Mouse (Mus musculus): Measurements from ENCODE around the gene Efemp1. TPM values are rescaled to one million over a fixed set of nuclear protein-coding genes. Genes with fewer than 3 reads are reported as not detected.

The Efemp1 gene
- total RNA-seq, 2 experiments from 2014 or later, result not detected

GRCm38 (mm10) chr11:28912469-28913138 is 59.6 kb downstream of the Efemp1 start:
- ATAC-seq (replicated peaks; ENCODE audit: low FRiP score, poor library complexity, severe bottlenecking), result no peak

DNA sequence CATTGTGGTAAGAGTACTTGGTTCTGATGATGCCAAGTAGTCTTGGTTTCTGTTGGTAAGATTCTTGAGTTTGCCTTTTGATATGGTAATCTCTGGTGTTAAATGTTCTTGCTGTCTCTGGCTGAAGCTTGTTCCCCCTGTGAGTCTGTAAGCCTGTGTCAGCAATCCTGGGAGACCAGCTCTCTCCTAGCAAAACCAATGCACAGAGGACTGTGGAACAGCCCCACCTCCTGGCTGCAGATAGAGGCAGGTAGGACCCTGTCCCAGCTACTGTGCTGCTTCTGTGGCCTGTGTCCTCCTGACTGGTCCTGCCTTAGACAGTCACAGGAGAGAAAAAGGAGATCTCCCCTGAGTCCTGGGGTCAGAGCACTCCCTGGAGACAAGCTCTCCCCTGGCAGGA is 81.4 kb downstream of the Efemp1 start:
- ATAC-seq (replicated peaks; ENCODE audit: low FRiP score, poor library complexity, severe bottlenecking), result no peak

GRCm38 (mm10) chr11:28939651-28940050 is 86.6 kb downstream of the Efemp1 start:
- no peak for ATAC-seq (replicated peaks; ENCODE audit: low FRiP score, poor library complexity, severe bottlenecking)

DNA sequence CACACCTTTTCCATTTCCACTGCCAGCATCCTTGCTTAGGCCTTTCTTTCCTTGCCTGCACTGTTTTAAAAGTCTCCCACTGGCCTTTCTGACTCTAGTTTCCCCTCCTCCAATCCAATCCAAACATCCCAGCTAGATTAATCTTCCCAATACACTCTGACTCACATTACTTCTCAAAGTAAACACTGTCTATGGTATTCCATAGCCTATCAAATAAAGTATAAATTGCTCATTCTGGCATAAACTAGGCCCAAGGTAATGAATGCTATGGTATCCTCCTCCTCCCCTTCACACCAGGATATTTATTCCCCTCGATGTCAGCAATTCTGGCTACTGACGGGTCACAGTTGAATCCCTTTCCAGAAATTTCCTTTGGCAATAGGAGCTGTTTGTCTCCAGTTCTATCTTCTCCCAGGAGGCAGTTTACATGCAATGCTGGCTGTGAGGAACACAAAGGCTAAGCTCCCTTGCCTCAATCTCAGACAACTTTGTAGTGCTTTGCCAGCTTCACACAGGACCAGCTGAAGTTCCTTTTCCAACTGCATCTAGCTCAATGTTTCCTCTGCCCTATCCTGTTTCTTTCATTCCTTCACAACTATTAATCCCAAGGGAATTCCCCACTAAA is 98.7 kb downstream of the Efemp1 start:
- no peak for ATAC-seq (replicated peaks; ENCODE audit: low FRiP score, poor library complexity, severe bottlenecking)

- no peak for ATAC-seq (replicated peaks; ENCODE audit: low FRiP score, poor library complexity, severe bottlenecking)
These were observed 101.8 kb downstream of the Efemp1 start for GRCm38 (mm10) chr11:28954673-28955304.

DNA sequence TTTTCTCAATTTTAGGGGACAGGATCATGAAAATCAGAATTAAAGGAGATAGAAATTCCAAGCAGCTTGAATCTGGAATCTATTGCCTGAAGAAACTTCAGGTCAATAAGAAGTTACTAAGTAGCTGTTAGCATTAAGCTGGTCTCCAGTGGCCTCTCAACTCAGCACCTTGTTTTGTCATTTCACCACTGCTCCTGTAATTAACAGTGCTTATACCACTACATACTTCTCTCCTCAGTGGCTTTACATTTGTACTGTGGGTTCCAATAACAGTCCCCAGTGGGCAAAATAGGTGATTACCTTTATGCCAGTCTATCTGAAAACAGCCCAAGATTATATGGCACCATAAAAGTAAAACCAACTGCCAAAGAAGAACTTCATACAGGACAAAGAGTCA is 102.3 kb downstream of the Efemp1 start:
- ATAC-seq (replicated peaks; ENCODE audit: low FRiP score, poor library complexity, severe bottlenecking), result no peak

DNA sequence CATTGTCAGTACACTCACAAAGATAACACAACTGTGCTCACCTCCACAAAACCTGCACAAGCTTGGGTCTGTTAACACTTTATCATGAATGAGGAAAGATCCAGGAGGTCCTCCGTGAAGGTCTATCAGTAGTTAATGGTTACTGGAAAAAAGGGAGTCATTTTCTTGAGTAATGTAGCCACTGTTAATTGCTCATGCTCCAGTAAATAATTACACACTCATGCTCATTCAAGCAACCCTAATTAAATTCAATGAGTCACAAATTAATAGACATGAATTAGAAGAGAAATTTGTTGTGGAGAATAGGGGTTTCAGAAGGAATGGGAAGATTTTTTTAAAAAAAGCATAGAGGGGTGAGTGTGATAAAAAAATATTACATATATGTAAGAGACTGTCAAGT is 108.4 kb downstream of the Efemp1 start:
- ATAC-seq (replicated peaks; ENCODE audit: low FRiP score, poor library complexity, severe bottlenecking), result no peak

All from erythroblast, adult 5-6 weeks (primary cell).